Mouse (Mus musculus): ENCODE data around the gene Arhgap24.

GRCm38 (mm10) chr5:102555958-102556357 is 74.8 kb downstream of the Arhgap24 start:
- TF ChIP-seq CTCF (conservative IDR thresholded peaks at IDR 0.05; ENCODE audit: low read length) (no peak), NANOG (IDR thresholded peaks at IDR 0.05; ENCODE audit: borderline replicate concordance, low read length) (no peak), POU5F1 (IDR thresholded peaks at IDR 0.05; ENCODE audit: borderline replicate concordance, low read length) (no peak)

Measured in E14TG2a.4 (cell line).